Comparison of ENCODE assay signal across 16 mouse cellular contexts in genomic region chr4:91060933-91061332, GRCm38 (mm10).
"Had no signal": no experiment of that assay in that cellular context is flagged by ENCODE, and none has a peak within 500 bp of the region (broad histone marks: within the 10 kb centered on the region; RNA-seq: fewer than 3 reads in every experiment).

No protein-coding gene starts in this region.

- H3K27me3 ChIP-seq: liver, embryonic 13.5 days; midbrain, embryonic 13.5 days had no signal

- H3K36me3 ChIP-seq: liver, embryonic 13.5 days; midbrain, embryonic 13.5 days had no signal

- H3K9ac ChIP-seq: liver, embryonic 13.5 days; midbrain, embryonic 13.5 days had no signal

- H3K4me1 ChIP-seq: liver, embryonic 13.5 days; midbrain, embryonic 13.5 days had no signal

- ATAC-seq: hindbrain, postnatal 0 days; inflammation-experienced regulatory T-cells, adult 6 months; intestine, embryonic 16.5 days; midbrain, embryonic 13.5 days had no signal

- H3K9me3 ChIP-seq: liver, embryonic 13.5 days; midbrain, embryonic 13.5 days had no signal

- H3K27ac ChIP-seq: hindbrain, postnatal 0 days; left cerebral cortex, adult 2 months; liver, embryonic 13.5 days; macrophage; midbrain, embryonic 13.5 days; stomach, postnatal 0 days had no signal

- H3K4me3 ChIP-seq: left cerebral cortex, adult 2 months; liver, embryonic 13.5 days; midbrain, embryonic 13.5 days had no signal

- DNase-seq: kidney, adult 18-20 months; kidney, adult 9 months; kidney, postnatal 25 days; liver, embryonic 13.5 days; right cerebral cortex, postnatal 14 days; right cerebral cortex, postnatal 4 days; thymus, adult 2 months; thymus, postnatal 14 days; thymus, postnatal 4 days had no signal

- H3K4me2 ChIP-seq: liver, embryonic 13.5 days; midbrain, embryonic 13.5 days had no signal
